Comparison of ENCODE assay signal across 8 mouse cellular contexts in the genomic region with DNA sequence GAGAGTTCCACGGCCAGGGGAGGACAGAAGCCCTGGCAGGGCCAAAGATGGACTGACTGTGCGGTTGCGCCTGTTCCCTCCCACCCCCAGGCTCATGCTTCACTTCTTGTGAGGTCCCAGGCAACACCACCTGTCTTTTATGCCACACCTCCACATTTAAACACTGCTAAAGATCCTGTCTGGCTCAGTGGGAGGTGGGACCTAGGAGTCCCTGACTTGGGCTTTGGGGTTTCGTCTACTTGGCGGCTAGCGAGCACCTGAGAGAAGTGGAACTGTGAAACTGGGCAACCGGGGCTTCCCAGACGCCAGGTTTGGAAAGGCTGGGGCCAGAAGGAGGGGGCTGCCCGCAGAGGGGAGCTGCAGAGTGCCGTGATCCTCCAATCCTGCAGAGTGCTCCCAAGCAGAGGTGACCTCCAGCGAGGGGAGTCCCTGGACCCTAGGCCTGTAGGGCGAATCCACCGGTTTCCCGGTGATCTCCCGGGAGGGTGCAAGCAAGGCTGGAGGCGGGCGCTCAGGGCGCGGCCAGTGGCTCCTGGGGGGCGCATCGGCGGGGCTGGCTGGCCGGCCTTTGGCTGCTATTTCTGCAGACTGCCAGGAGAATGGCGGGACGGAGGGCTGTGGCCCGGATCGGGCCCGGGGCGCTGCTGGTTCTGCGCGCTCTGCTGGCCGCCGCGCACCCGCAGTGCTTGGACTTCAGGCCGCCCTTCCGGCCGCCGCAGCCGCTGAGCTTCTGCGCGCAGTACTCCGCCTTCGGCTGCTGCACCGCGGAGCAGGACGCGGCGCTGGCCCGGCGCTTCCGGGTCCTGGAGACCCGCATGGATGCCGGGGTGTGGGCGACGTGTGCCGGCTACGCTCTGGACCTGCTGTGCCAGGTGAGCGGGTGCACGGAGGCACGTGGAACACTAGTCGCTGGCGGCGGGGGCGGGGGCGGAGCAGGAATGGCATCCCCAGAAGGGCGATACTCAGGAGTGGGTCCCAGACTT. TPM values are rescaled to one million over a fixed set of nuclear protein-coding genes. Genes with fewer than 3 reads are reported as not detected.
DNase-seq lines count a peak whose midpoint lies in the region; ATAC-seq and TF ChIP-seq lines count a peak whose summit lies in the region.

TSS of gene Hhipl1 (plus strand) at position 459 of the 983 bp plus-strand sequence.

- DNase-seq in frontal cortex, postnatal 25 days (ENCODE audit: low spot score in 2 of 2), result no peak
- DNase-seq in ES-E14 (ENCODE audit: low read depth, low spot score) (no peak), adipocyte (ENCODE audit: low spot score) (no peak)
- peak; percentile 75 for DNase-seq in forebrain, embryonic 11.5 days (ENCODE audit: low spot score)
- peak; percentile 52 for DNase-seq in hindbrain, embryonic 14.5 days (ENCODE audit: low spot score)
- no peak for DNase-seq in liver, embryonic 13.5 days
- peak; percentile 73 for DNase-seq in retina, postnatal 1 day

- H3K4me1 ChIP-seq in ES-E14 (ENCODE audit: control insufficient read depth in 2 of 2, insufficient read depth in 2 of 2, low read length in 2 of 2, poor library complexity in 1 of 2), result peaks cover 0 to 10% of the 10 kb centered on the region in 2 experiments; a peak in 3 of 4 replicates
- peaks cover 6% of the 10 kb centered on the region for H3K4me1 ChIP-seq in forebrain, embryonic 11.5 days (replicated peaks; ENCODE audit: control insufficient read depth, insufficient read depth, low read length)
- peaks cover 12% of the 10 kb centered on the region for H3K4me1 ChIP-seq in hindbrain, embryonic 14.5 days (replicated peaks; ENCODE audit: control insufficient read depth, insufficient read depth, low read length)
- H3K4me1 ChIP-seq in liver, embryonic 13.5 days (replicated peaks), result no peaks in the 10 kb centered on the region; the same call in 1 of the 2 replicates

- H3K9ac ChIP-seq in ES-E14 (ENCODE audit: insufficient read depth, low read depth, low read length, poor library complexity, severe bottlenecking), result peak within 1 kb of the TSS; percentile 67
- peak within 1 kb of the TSS; percentile 84 for H3K9ac ChIP-seq in forebrain, embryonic 11.5 days (ENCODE audit: low read length)
- peak within 1 kb of the TSS; percentile 88 for H3K9ac ChIP-seq in hindbrain, embryonic 14.5 days
- H3K9ac ChIP-seq in liver, embryonic 13.5 days, result peak within 1 kb of the TSS; percentile 53; the same call in 1 of the 2 replicates

- peak; percentile 50 for ATAC-seq in frontal cortex, adult (ENCODE audit: low TSS enrichment)
- ATAC-seq in forebrain, embryonic 11.5 days (replicated peaks; ENCODE audit: low FRiP score), result peak; percentile 67
- ATAC-seq in hindbrain, embryonic 14.5 days (ENCODE audit: low FRiP score), result peak; percentile 40; the same call in 1 of the 2 replicates
- ATAC-seq in liver, embryonic 13.5 days (ENCODE audit: low read depth), result no peak

- no peaks in the 10 kb centered on the region for H3K9me3 ChIP-seq in ES-E14 (ENCODE audit: control insufficient read depth, insufficient read depth, low read depth, low read length)
- H3K9me3 ChIP-seq in forebrain, embryonic 11.5 days (ENCODE audit: control insufficient read depth, low read length), result no peaks in the 10 kb centered on the region
- no peaks in the 10 kb centered on the region for H3K9me3 ChIP-seq in hindbrain, embryonic 14.5 days (ENCODE audit: control insufficient read depth, low read length)
- H3K9me3 ChIP-seq in liver, embryonic 13.5 days (replicated peaks), result no peaks in the 10 kb centered on the region

- peaks cover 3% of the 10 kb centered on the region; the same call in 1 of the 2 replicates for H3K27me3 ChIP-seq in forebrain, embryonic 11.5 days (ENCODE audit: control insufficient read depth, insufficient read depth, low read length)
- 0 out of 2 replicates have a peak, but pooled peaks cover 5% of the 10 kb centered on the region for H3K27me3 ChIP-seq in hindbrain, embryonic 14.5 days (ENCODE audit: control insufficient read depth, insufficient read depth, low read length)
- peaks cover 60% of the 10 kb centered on the region for H3K27me3 ChIP-seq in liver, embryonic 13.5 days

- no peak within 1 kb of the TSS for H3K27ac ChIP-seq in ES-E14 (ENCODE audit: insufficient read depth, low read depth, low read length, poor library complexity, severe bottlenecking)
- no peak within 1 kb of the TSS for H3K27ac ChIP-seq in forebrain, embryonic 11.5 days (ENCODE audit: low read depth, low read length)
- H3K27ac ChIP-seq in hindbrain, embryonic 14.5 days, result no peak within 1 kb of the TSS
- no peak within 1 kb of the TSS for H3K27ac ChIP-seq in liver, embryonic 13.5 days

- H3K4me2 ChIP-seq in forebrain, embryonic 11.5 days (ENCODE audit: low read depth, low read length, severe bottlenecking), result peak within 1 kb of the TSS; percentile 95
- peak within 1 kb of the TSS; percentile 96 for H3K4me2 ChIP-seq in hindbrain, embryonic 14.5 days (replicated peaks)
- peak within 1 kb of the TSS; percentile 66 for H3K4me2 ChIP-seq in liver, embryonic 13.5 days

- H3K36me3 ChIP-seq in ES-E14 (ENCODE audit: control insufficient read depth, insufficient read depth, low read length, poor library complexity, severe bottlenecking), result no peaks in the 10 kb centered on the region
- no peaks in the 10 kb centered on the region for H3K36me3 ChIP-seq in forebrain, embryonic 11.5 days (ENCODE audit: control insufficient read depth, insufficient read depth, low read length)
- no peaks in the 10 kb centered on the region for H3K36me3 ChIP-seq in hindbrain, embryonic 14.5 days (replicated peaks; ENCODE audit: control insufficient read depth, insufficient read depth)
- no peaks in the 10 kb centered on the region for H3K36me3 ChIP-seq in liver, embryonic 13.5 days

- in situ Hi-C loops in ES-E14 (cut with MboI; ENCODE audit: low sequenced_read_pairs in 2 of 2, unreplicated experiment in 2 of 2), result no loop called here

- peak within 1 kb of the TSS; percentile 71 to 72 for H3K4me3 ChIP-seq in ES-E14 (ENCODE audit: insufficient read depth in 1 of 2, low read depth in 1 of 2, low read length in 2 of 2, poor library complexity in 1 of 2, severe bottlenecking in 1 of 2)
- peak within 1 kb of the TSS; percentile 50 for H3K4me3 ChIP-seq in forebrain, embryonic 11.5 days (ENCODE audit: low read depth, low read length)
- peak within 1 kb of the TSS; percentile 62 for H3K4me3 ChIP-seq in hindbrain, embryonic 14.5 days (replicated peaks; ENCODE audit: low read length)
- peak within 1 kb of the TSS; percentile 49 for H3K4me3 ChIP-seq in liver, embryonic 13.5 days (replicated peaks)

- 4% methylated on average over 66 of the region's 67 CpGs for WGBS in forebrain, embryonic 11.5 days
- 4% methylated on average over 62 of the region's 67 CpGs for WGBS in hindbrain, embryonic 14.5 days
- 3% methylated on average over 66 of the region's 67 CpGs for WGBS in liver, embryonic 13.5 days (ENCODE audit: insufficient replicate concordance)

TF ChIP-seq in ES-E14, 5 proteins besides CTCF, POLR2A, EP300 and RAD21:
- TF ChIP-seq HCFC1 (IDR thresholded peaks at IDR 0.05; ENCODE audit: borderline replicate concordance, insufficient read depth, low read length) (no peak), CHD2 (IDR thresholded peaks at IDR 0.05; ENCODE audit: low read depth, low read length) (no peak), ZC3H11A (IDR thresholded peaks at IDR 0.05; ENCODE audit: borderline replicate concordance, low read depth, low read length) (no peak)

RNA-seq across cellular contexts. Expression of gene Hhipl1, which starts in this region (rescaled TPM):
- total RNA-seq in ES-E14 (2012; rRNA removed), result 0.53 and 1.0 TPM in 2 replicates
- 2.5 and 3.0 TPM in 2 replicates for polyA plus RNA-seq in forebrain, embryonic 11.5 days (2014; fragmentation: Nextera tagmentation; extraction: Ambion mirVana)
- 1.8 and 1.9 TPM in 2 replicates for polyA plus RNA-seq in hindbrain, embryonic 14.5 days (2014; fragmentation: Nextera tagmentation; extraction: Ambion mirVana)
- polyA plus RNA-seq in liver, embryonic 13.5 days (2015; fragmentation: Nextera tagmentation; extraction: Ambion mirVana), result not detected in 2 replicates

Comparison
In these comparisons a context has a peak if more than half of its experiments do, and no peak if none do; other contexts are left out.
1. DNase-seq: peak in forebrain, embryonic 11.5 days (single experiment), hindbrain, embryonic 14.5 days (single experiment) and retina, postnatal 1 day (single experiment); none in frontal cortex, postnatal 25 days (0 of 2), ES-E14 (single experiment), liver, embryonic 13.5 days (single experiment) and adipocyte (single experiment).
2. Peak in every context shown above with its lines, with median percentiles within 50 percentile points of each other: H3K4me3 ChIP-seq, H3K9ac ChIP-seq and H3K4me2 ChIP-seq.